Mouse (Mus musculus) cerebellum, postnatal 25 days (tissue): Measurements from ENCODE around the gene Adrb1.
"Not testable (repeated sequence)": the region's sequence is repeated elsewhere in the genome, so short reads cannot be mapped to it uniquely, and the experiment has no call there.

ENCODE experiments used
- DNase-seq, 2 experiments: peaks; one replicate each; pipeline ENCODE4 v3.0.0; 2021; ENCODE audit warnings: mixed read lengths in 2 of 2

Adrb1 gene

DNA sequence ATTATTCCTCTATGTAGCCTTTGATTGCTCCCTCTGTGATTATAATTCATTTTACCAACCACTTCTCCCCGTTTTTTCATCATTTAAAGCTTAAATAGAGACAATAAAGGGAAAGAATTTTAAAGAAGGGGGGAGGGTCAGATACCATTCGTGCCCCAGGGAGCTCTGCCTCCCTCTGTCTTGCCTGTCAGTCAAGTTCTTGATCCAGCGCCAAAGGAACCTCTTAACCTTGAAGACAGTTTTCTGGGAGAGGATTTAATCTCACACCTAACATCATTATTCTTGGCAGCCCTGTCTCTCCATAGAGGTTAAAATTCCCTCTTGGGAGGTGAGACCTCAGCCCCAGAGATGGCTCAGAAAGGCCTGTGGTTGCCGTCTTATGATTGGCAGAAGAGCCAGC is 28.7 kb downstream of the Adrb1 start:
- DNase-seq, result no peak

DNA sequence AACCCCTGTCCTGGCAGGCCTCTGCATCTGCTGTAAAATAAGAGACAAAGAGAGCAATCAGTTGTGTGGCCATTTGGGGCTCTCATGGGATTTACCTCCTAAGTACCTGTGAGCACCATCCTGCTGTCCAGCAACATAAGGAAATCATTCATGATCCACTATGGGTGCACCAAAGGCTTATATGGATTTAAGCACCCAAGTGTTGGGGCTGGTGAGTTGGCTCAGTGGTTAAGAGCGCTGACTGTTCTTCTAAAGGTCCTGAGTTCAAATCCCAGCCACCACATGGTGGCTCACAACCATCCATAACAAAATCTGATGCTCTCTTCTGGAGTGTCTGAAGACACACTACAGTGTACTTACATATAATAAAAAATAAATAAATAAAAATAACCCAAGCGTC is 32.5 kb downstream of the Adrb1 start:
- not testable (repeated sequence) for DNase-seq

DNA sequence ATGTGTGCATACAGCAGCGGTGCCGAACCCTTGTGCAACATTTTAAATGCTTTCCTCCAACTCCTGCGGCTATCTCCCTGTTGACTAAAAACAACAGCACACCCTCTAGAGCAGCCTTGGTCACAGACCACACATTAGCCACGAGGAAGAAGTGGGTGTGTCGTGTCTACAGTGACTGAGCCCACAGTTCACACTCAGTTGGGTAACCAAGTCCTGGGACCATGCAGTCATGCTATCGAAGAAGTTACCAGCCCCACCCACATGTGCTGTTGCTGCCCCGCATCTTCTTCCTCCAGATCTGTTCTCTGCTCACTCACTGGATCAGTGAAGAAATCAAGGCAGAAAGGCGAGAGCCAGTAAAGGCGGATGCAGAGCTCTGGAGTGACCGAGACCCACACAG is 34.4 kb downstream of the Adrb1 start:
- no peak for DNase-seq

DNA sequence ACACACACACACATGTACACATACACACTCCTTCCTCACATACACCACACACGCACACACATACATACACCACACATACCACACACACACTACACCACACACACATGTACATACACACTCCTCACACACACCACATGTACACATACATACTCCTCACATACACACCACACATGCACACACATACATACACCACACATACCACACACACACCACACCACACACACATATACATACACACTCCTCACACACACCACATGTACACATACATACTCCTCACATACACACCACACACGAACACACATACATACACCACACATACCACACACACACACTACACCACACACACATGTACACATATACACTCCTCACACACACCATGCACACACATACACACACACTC is 36.3 kb downstream of the Adrb1 start:
- no peak for DNase-seq

DNA sequence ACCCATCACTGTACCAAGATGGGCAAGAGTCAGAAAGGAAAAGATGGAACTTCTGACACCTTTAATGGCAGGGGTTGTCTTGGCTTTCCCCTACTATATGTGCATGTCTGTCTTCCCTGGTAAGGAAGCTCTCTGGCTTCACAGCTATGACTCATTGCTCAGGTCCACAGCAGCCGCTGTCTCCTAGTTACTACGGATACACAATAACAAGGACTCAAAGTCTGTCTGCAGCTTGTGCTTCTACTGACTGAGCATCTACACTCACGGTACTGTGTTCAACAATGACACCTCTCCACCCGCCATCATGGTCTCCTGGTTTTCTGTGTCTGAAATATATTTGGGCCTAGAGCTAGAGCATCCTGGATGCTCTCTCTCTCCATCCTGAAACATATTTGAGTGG is 37.7 kb downstream of the Adrb1 start:
- no peak for DNase-seq

DNA sequence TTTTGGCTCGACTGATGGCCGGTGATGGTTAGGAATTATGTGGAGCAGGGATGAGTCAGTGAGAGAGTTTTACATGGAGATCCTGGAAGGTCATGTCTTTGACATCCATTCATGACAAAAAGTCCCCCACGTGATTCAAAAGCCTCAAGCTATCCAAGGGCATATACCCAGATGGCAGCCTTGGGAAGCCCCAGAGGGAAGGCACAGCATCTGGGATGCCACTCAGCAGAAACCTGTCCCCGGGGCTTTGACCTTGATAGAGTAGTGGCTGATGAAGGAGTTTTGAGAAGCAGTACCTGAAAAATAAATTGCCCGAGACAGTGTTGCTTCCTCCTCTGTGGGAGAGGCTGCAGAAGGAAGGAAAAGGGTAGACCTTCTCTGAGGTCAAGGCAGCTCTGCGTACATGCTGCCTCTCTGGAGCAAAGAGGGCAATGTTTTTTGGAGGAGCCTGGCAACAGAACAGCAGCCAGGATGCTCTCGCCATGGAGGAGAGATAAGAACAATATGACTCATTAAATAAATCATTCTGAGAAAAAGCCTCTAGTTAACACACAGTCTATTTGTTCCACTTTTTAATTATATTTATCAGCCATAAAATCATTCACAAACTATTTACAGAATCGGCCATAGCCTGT is 38.4 kb downstream of the Adrb1 start:
- peak in 1 of 2 experiments; percentile 9 for DNase-seq

DNA sequence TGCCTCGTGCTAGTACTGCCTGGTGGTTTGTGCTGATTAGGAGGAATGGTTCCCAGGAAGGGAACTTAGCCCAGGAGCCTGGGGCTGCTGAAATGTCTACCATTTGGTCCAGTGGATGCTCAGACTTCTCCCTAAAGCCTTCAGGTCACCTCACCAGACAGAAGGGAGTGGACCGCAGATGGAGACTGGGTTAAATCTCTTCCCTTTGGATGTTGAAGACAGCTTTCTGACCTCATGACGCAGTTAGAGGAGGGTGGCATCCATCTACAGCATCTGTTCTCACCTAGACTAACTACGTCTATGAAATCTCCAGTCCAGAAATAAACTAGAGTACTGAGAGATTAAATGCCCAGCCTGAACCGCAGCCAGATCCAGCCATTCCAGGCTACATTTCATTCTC is 39.1 kb downstream of the Adrb1 start:
- DNase-seq, result no peak

DNA sequence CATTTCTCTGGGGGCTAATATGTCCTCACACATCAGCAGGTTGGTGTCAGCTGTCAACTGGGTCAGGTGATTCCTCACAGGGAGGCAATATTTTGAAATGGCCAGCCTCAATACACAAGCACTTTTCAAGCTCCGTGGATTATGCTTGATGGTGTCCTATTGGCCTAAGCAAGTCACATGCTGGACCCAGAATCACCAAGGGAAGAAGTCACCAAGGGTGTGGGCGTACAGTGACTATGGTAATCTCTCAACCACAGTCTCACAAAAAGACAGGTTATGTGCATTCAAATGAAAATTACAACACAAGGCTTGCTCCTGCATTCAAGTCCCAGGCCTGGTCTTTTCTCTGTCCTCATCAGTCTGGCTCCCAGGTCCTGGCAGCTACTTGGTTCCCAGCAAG is 39.7 kb downstream of the Adrb1 start:
- no peak for DNase-seq

DNA sequence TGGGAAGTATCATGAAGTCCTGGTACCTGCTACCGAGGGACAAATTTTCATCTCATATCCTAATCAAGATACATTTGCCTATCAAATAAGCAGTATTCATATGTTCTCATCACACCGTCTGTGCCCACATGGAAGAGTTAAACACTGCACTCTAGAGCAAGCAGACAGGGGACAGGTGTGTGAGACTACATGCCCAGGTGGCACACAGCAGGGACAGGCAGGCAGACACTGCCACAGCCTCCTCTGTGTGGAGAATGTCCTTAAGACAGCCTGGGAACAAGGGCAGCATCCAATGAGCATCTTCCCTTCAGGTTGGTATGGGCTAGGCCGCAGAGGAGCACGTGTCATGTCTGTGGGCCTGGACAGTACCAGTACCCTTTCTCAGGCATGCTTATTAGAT is 40.7 kb downstream of the Adrb1 start:
- peak; percentile 52 to 67 for DNase-seq

DNA sequence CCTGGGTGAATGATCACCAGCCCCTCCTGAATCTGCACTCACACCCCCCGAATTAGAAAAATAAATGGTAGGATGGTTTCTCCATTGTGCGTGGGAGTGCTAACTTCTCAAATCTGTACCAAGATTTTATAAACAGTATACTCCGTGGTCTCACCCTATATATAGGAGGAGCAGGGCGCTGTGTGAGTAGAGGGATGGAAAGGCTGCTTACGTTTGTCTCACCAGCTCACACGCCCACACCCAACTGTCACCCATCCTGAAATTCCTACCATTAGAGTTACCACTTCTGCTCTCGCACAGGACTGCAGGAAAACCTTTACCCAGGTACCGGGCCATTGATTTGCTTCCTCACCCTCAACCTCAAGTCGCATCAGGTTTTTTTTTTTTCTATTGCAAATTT is 47.0 kb downstream of the Adrb1 start:
- DNase-seq, result no peak

DNA sequence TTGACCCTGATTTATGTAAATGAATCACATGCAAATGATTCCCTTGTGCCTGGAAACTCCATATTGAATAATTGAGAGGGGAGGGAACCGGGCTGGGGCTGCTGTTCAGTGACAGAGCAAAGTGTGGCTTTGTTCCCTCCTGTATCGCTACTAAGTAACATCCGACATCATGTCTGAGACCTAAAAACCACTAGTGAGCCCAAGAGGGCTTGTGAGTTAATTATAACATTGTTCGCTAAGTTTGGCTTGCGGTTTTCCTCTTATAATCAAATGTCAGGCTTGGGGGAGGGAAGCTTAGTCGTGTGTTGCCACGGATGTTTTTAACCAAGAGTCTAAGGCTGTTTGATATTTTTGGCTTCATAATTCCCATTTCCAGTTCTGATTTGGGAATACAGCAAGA is 50.2 kb downstream of the Adrb1 start:
- DNase-seq, result no peak

DNA sequence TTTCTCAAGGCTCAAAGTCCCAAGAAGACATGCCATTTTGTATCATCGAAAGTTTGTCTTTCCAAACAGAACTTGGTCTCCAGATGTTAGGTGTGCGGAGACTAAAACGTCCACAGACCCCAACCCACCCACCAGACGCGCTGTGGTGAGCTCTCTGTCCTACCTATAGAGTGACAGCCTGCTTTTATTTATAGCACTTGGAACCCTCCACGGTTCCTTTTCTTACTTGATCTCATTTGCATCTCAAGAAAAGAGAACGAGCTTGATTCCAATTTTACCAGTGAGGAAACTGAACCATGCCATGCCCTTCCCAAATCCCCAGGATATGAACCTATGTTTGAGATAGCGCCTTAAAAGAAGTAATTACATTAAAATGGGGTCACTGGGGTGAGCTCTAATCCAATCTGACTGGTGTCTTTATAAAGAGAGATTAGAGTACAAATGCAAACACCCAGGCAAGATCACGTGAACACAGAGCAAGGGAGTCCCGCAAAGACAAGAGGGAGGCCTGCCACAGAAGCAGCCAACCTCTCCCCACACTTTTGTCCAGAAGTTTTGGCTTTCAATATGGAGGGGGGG is 51.5 kb downstream of the Adrb1 start:
- no peak for DNase-seq

DNA sequence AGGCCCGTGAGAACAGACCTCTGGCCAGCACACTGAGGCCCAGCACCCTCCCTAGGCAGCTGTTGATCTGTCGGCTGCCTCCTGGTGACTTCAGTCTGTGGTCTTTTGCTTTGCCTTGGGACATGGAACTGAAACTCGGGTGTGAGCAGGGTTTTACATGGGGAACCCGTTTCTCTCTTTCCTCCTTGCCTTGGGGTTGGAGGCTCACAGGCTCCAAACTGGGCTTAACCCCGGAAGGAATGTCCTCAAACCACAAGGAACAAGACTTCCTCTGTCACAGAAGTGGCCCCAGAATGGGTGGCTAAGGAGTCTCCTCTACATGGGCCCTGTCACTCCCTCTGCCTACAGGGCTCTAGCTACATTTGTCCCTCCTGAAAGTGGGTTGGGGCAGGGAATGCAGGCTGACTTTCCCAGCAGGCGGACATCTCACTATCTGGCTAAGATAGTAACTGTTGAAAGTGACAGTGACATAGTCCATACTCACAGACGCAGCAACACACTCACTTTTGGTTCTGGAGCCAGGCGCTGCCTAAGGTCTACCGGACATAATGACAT is 52.5 kb downstream of the Adrb1 start:
- no peak for DNase-seq

DNA sequence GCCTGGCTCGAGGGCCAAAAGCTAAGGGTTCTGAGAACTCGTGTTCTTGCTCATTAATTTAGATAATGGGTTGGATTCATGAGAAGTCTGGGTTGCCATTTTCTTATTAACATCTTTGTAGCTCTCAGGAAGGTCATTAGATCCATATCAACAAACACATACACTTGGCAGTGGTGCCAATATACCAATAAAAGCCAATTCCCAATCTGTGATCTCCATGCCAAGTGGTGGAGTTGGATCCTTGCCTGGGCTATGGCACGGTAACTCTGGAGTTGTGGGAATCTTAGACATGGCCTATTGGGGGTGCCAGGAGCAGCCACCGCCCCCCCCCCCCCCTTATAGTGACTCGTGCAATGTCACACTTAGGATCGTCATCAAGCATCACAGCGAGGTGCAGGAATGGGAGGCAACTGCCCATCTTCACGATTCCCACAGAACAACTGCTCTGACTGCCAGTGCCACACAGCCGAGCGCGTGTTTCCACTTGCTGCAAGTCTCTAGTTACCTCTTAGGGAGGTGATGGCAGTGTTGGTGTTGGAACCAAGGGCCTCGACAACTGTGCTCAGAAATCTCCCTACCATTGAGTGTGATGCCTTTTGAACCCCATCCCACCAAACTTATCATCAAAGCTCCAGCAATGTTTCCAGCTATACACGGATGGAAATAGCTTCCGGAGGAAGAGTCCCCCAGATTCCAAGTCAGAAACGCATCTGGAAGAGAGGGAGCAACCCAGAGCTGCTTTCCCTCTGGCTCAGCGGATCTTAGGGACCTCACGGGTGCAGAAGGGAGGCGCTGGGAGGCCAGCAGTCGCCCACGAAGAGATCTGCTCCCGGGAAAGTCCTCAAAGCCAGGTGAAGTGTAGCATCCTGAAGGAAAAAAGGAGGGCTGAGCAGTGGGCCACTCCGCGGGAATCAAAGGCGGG is 53.2 kb downstream of the Adrb1 start:
- DNase-seq, result no peak

DNA sequence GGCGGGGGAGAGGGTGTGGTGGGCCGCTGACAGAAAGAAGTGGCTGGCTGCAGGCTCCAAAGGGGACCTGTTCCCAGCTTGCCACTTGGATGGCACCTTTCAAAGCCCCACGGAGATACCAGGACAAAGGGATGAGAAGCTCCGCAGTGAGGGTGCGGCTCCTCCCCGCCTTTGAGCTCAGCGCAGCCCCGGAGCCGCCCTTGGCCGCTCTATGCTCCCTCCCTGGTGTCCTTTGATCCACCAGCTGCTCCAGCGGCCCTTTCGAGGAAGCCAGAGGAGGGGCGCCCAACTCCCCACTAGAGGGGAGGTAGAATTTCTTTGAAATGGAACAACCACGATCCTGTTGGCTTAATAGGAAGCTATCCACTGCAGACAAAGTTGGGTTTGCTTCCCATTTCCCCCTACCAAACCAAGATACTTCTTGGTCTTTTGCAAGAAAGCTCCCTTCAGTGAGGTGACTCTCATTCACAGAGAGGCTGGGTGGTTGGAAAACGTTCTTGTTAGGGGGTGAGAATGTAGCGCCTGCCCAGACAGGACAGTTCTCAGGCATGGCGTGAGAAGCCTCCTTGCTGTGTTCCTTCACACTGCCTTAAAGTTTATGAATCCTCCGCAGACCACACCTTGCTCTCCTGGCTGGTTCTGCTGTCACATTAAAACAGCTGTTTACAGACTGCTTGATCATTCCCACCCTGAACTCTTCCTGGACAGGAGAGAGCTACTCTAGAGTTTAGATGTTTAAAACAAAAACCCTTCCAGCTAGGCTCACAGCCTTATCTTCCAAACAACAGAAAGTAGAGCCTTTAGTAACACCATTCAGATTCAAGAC is 54.1 kb downstream of the Adrb1 start:
- no peak for DNase-seq

DNA sequence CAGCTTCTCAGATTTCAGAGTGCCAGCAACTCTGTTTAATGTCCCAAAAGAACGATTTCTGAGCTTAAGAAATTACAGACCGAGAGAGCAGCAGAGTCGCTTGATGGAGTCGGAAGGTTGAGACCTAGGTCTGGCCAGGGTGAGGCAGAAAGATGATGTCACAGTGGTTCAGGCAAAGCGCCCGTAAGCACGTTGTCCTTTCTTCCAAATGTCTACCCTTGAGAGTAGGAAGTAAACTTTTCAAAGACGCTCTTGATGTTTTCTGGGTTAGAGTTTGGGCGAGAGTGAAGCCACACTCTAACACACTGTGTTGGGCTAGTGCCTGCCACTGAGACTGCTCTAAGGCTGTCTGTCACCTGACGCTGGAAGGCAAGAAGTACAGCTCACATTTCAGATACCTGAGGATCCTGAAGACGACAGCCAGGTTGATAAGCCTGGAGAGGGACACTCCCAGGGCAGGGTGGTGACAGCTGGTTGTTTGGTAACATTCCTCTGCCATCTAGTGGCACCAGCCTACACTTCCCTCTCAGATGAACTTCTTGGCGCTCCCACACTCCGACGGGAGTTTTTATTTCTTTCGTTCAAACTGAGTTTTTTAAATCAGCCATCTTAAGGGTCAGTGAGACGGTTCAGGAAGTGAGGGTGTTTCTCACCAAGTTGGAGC is 54.9 kb downstream of the Adrb1 start:
- DNase-seq, result peak; percentile 34 to 61

DNA sequence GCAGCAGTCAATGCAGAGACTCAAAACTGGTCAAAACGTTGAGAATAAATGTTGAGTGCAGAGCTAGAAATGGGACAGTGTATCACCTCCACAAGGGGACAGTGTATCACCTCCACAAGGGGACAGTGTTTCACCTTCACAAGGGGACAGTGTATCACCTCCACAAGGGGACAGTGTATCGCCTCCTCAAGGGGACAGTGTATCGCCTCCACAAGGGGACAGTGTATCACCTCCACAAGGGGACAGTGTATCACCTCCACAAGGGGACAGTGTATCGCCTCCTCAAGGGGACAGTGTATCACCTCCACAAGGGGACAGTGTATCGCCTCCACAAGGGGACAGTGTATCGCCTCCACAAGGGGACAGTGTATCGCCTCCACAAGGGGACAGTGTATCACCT is 56.5 kb downstream of the Adrb1 start:
- DNase-seq, result not testable (repeated sequence)
